Mouse (Mus musculus) megakaryocyte-erythroid progenitor cell, adult 5-6 weeks (primary cell): ENCODE results near the gene Tcirg1. TPM values are rescaled to one million over a fixed set of nuclear protein-coding genes. Genes with fewer than 3 reads are reported as not detected.
A peak's percentile ranks its signal among the peaks of the same experiment; 100 is the strongest.

Experiments used
- ATAC-seq: replicated peaks from 2 replicates; pipeline ENCODE4 v1.8.0; 2016; ENCODE audit warnings: mild to moderate bottlenecking, inconsistent platforms; ENCODE audit not compliant: severe bottlenecking, poor library complexity, low FRiP score, low TSS enrichment
- total RNA-seq, 2 experiments: library from RNA; stranded (forward) in 1 of 2; stranded (reverse) in 1 of 2; fragments of 200-1000, 215-1000 nt in 1 of 2; fragments of >200 nt in 1 of 2; fragmentation: Nextera tagmentation in 1 of 2; gene quantifications; 2 replicates each; pipeline ENCODE4 v1.2.3; 2014 to 2017

Tcirg1 gene
- total RNA-seq, 2 experiments from 2014 or later = 6.7 to 37.7 TPM

DNA sequence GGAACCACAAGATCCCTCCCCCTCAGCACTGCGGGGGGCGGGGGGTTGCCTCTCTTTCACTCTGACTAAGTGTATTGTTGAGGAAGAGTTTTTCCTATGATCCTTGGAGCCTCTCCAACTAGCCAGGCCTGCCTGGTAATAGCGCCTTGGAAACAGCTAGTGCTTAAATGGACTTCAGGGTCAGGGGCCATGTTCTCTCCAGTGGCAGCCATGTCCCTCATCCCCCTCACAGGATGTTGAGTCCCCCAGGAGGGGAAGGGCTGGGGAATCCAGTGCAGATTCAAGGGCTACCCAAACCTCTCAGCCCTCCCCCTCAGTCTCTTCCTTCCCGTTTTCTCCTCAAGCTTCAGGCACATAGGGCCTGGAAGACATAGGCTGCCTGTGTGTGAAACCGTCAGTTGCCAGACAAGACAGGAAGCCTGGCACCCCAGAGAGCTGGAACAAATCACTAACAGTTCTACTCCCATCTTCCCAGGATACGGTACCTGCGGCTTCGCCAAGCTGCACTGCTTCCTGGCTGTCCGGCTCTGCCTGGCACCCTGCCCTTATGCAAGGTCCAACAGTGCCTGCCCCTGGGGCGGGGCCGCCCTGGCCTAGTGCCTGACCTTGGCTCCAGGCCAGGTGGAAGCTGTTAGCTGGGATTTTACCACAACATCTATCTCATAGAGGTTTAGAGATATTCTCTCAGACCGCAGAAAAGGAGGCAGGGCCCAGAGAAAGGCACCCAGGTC lies 22.4 kb upstream of the Tcirg1 start, which contains the start of gene Aldh3b1:
Gene Aldh3b1, minus strand, starts transcription at position 598 of the 731 bp plus-strand sequence.
- ATAC-seq = peak; percentile 37; the same call in 1 of the 2 replicates

DNA sequence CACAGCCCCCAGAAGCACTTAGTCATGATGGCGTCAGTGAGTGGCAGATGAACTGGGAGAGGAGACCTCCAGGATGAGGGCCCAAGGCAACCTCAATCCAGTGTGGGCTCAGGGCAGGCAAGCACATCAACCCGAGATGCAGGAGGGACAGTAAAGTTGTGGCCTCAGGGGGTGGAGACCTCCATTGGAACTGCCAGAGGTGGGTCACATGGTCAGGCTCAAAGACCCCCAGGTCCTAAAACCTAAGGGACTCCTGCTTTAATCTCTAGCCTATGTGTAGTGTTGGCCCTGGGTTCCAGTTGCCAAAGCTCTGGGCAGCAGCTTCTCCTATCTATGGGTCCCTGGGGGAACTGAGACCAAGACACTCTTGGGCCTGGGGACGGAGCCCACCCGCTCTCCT lies 21.8 kb upstream of the Tcirg1 start:
- ATAC-seq = no peak

DNA sequence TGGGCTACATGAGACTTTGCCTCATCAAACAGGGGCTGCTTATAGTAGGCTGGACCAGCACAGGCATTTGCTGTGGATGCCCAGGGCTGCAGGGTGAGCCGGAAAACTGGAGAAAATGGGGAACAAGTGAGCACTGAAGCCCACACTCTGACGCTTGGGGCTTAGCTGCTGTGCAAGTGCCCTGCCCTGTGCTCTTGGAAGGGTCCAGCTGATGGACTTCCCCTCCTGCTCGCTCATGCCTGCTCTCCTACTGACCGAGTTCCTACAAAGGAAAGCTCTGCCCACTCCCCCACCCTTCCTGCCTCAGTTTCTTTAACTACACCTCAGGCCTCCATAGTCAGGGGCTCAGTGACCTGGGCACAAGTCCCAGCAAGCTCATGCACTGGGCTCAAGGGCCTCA lies 21.1 kb upstream of the Tcirg1 start:
- no peak for ATAC-seq

DNA sequence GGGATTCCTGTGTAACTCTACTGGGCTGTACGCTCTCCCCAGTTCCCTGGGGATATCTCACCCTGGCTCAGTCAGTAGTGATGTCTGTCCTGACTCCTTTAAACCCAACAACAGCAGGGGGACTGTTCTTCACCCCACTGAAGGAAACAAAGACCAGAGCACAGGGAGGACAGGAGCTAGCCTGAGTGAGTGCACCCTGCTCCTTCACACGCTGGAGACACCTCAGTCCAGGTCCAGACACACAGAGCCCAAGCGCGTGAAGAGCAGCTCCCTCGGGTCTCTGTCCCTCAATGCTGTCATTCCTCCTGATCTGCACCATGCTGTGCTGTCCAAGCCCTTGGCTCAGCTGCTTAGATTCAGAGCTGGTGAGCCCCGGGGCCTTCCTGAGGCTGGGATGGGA lies 19.8 kb upstream of the Tcirg1 start:
- ATAC-seq = no peak

DNA sequence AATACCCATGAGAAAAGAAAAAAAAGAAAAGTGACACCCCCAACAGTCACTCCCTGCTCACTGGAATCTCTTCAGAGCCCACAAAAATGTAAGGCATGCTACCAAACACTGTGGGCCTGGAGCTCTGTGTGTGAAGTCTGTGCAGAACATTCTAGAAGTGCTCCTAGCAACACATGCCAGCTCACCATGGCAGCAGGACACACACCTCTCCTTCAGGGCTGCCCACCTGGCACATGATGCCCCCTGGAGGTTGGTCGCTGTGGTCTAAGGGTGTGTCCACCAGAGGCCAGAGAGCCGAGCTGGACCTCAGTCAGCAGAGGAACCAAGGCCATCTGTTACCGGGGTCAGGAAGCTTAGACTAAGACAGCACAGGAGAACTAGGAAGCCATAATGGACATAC lies 19.3 kb upstream of the Tcirg1 start:
- ATAC-seq = no peak

DNA sequence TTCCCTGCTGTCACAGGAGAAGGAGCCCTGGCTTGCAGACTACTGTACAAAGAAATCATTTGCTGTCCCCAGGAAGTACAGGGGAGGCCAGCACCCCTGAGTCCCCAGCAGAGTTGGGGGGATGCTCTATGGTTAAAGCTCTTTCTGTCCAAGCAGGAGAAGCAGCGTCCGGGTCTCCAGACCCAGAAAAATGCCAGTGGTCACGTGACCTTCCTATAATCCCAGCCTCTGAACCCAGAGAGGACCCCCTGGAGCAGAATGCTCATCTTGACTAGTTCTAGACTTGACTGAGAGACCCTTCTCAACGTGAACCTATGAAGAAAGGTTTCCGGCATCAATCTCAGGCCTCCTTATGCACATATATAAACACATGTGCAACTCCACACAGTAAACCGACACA lies 18.9 kb upstream of the Tcirg1 start:
- no peak for ATAC-seq

DNA sequence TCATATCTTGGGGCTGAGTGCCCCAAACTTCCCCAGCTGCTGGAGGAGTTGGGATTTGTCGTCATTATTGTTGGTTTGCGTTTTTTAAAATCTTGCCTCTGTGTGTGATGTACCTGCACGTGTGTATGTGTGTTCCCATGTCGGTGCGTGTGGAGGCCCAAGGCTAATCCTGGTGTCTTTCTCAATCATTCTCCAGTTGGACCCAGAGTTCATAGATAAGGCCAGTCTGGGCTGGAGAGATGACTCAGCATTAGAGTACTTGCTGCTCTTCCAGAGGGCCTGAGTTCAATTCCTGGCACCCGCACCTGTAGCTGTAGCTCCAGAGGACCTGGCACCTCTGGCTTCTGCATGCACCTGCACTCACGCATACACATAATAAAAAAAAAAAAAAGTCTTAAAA lies 17.9 kb upstream of the Tcirg1 start:
- no peak for ATAC-seq

DNA sequence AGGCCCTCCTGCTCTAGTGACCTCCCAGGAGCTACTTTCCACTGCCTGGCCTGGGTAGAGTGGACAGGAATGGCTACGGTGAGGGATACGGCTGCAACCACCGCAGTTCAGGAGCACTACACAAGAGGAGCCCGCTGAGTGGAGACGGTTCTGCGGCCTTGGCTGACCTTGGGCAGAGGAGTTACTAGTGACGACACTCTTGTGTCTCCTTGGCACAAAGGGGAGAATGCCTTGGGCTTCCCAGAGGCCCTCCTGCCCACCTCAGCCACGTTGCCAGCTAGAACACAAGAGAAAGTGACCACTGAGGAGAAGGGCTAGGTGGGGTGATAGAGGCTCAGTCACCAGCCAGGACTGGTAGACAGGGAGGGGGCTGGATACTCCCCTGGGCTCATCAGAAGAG lies 17.3 kb upstream of the Tcirg1 start:
- ATAC-seq = no peak

DNA sequence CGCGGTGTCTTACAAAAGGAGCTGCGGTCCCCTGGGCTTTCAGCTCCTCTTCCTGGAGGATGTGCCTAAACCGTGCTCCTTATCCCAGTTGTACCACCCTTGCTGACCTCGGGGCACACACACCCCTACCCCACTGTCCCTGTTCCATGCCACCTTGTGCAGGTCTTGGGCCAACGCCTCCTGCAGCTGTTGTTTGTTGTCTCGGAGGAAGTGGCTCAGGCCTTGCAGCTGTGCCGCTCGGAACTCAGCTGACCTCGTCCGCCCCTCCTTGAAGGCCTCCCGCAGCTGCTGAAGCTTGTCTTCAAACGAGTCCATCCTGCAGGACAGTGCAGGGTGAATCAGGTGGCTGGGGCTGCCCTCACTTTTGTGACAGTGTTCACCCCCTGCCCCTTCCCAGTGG lies 16.7 kb upstream of the Tcirg1 start:
- ATAC-seq = no peak

DNA sequence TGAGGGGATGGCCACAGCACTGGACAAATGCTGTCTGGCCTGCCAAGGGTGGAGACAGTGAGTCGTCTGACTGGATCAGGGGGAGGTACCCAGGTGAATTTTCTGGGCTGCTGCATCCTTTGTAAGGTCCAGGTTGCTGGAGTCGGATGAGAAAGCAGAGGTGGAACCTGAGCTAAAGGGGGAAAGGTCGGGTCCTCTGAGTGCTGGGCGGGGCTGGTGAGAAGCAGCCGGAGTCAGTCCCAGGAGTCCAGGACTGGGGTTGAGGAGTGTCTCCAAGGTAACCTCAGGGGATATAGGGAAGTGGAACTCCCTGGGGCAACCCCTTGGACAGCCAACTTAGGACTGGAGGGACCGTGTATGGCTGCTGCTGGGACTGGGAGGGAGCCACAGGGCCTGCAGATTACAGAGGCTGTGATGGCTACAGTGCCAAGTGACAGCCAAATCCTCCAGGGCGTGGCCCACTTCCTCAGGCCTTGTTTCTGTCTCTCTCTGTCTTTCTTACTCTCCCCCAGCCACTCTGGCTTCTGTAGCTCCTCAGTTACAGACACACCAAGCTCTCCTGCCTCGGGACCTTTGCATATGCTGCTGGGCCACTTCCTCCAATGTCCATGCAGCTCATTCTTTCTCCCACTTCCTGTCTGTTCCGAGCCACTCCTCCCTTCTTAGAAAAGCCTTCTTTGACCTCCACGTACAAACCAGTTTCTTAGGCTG lies 15.9 kb upstream of the Tcirg1 start:
- 0 out of 2 replicates have a peak, but pooled peaks have one; percentile 42 for ATAC-seq

DNA sequence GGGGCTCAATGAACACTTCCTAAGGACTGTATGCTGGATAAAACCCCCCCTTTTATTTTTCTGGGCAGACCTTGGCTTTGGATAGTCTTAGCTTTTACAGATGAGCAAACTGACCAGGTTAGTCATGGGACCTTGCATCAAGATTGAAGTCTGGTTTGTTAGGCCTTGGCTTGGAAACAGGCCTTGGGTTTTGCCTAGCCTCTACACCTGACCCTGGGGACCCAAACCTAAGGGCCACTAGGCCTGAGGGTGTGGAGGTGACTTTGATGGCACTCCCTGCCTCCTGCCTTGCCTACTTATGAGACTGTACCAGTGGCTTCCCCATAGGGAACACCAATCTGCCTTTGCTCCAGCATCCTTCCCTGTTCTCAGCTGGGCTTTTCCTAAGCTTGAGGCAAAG lies 13.0 kb upstream of the Tcirg1 start:
- ATAC-seq = no peak

DNA sequence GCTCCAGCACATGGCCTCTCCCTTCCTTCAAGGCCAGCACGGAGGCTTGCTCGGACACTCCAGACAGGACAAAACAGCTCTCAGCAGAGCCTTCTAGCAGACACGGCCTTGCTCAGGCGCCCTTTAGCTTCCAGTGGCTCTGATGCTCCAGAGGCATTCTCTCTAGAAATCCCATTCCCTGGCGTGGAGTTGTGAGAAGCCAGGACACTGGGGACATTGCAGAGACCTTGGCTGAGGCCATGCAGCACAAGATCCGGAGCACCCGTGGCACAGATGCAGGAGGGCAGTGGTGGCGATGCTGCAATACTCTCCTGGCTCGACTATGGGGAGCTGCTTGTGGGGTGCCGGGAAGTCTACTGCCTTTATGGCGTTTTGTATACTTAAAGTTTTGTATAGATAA lies 9.8 kb upstream of the Tcirg1 start:
- no peak for ATAC-seq

DNA sequence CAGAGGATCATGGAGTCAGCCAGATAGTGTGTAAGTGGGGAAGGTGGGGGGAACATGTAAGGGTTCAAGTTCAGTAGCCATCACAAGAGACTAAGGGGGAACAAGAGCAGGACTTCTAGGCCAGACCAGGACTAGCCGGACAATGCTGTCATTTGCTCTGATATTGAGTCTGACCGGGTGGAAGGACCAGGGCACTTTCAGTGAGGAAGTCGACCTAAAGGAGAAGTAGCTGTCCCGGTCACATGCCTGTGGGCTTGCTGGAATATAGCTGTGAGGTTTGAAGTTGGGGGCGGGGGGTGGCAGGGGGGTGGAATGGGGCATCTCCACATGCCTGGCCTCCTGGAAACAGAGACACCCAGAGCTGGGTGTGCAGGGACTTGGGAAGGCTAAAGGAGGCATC lies 7.6 kb upstream of the Tcirg1 start:
- no peak for ATAC-seq

DNA sequence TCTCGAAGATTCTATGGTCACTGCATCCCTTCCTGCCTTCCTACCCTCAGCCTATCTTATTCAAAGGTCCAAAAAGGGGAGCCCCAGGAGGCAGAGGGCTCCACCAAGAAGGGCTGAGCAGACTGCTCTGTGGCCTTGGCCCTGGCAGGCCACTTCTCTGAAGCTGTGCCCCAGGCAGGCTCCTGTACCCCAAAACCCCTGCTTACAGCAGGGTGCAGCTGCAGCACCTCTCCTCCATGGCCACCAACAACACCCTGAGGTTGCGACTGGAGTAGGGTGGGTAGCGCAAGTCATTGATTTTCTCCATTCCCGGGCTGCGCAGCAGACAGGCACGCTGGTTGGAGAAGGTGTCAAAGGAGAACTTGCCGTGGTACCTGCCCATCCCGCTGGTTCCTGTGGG lies 6.8 kb upstream of the Tcirg1 start:
- ATAC-seq = no peak

DNA sequence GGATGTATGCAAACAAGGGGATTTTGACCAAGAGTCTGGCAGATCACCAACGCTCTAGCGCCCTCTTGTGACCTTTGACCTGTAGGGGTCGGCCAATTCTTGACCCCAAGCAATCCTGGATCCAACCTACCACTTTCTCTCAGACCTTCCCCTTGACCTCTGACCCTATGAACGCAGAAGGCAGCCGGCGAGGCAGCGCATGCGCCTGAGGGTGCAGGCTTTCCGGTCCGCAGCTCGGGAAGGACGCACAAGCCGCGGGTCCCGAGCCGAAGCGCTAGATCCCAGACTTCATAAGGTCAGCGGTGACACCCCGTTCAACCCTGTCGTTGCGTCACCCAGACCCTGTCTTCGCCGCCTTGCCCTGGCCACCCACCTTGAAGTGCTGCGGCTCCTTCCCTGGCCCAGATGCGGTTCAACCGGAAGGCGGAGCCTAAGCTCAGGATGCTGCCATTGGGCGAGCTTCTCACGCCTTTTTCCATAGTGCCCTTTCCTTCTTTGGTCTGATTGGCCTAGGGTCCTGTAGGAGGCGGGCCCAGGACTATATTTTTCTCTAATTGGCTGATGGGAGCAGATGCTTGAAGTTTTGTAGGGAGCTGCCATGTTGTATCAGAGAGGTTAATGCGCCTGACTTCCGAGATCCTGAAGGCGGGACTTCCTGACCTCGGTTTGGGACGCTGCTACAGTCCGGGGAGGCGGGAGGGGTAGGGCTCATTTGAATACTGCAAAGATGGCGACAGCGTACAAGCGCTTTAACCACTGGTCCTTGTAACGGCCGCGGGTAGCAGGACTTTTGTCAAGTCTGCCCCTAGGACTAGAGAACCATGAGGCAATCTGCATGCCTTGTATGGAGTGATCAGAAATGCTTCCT lies 5.6 kb upstream of the Tcirg1 start, which contains the start of gene Ndufs8:
Gene Ndufs8, minus strand, starts transcription at position 438 of the 868 bp plus-strand sequence.
- peak; percentile 96 for ATAC-seq

DNA sequence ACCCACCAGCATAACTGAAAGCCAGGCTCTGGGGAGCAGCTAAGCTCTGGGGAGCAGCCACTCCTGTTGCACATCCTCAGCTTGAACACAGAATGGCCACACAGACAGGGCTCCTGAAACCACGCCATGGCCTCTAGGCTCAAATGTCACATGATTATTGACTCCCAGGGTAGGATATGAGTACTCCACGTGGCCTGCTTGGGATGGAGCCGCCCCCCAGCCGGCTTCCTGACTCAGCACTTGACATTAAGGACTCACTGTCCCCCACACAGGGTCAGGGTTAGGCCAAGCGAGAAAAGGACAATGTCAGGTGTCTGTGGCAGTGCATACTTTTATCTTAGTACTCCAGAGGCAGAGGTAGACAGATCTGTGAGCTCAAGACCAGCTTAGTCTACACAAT lies 3.3 kb upstream of the Tcirg1 start:
- ATAC-seq = no peak

DNA sequence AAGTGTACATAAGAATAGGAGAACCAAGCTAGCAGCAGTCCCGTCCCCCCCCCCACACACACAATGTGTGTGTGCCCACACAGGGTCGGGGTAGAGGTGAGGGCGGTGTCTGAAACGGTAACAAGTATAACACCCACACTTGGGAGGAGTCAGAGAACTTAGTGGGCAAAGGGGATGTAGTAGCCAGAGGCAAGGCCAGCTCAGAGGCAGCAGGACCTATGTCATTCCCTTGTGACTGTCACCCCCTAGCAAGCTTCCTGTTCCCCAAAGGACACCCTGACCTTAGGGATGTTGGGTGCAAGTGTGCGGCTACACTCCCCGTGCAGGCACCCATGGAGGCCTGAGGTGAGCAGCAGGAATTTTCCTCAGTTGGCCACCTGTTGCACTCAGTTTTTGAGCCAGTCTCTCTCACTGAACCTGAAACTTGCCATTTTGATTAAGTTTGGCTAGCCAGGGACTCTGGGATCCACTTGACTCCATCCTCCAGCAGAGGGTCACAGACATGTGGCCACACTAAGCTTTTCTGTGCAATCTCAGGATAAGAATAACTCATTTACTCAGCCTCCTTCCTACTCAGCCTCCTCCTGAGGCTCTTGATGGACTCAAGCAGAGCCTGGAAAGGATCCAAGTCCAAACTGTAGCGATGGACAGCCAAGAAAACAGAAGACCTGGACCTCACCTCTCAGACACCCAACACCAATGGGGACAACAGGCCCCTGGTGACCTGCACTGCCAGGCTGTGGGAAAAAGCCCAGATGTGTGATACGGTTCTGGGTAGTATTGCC lies 1.1 kb upstream of the Tcirg1 start:
- ATAC-seq = no peak

DNA sequence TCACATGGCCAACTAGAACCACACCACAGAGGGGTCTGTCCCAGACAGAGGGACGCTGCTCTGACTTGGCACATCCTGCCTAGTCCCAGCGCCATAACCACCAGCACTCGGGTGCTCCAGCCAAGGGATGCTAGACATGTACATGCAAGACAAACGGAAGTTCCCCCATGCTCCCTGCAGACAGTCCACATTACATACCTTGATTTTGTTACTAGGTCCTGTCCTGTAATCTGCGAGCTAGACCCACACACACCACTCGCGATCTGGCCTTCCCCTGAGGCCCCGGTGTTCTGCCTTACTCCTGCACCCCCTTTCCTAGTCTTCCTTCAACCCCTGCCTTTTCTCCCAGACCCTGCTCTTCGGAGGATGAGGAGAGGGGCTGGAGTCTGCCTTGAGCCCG lies 607 bp downstream of the Tcirg1 start:
- peak; percentile 6 for ATAC-seq

DNA sequence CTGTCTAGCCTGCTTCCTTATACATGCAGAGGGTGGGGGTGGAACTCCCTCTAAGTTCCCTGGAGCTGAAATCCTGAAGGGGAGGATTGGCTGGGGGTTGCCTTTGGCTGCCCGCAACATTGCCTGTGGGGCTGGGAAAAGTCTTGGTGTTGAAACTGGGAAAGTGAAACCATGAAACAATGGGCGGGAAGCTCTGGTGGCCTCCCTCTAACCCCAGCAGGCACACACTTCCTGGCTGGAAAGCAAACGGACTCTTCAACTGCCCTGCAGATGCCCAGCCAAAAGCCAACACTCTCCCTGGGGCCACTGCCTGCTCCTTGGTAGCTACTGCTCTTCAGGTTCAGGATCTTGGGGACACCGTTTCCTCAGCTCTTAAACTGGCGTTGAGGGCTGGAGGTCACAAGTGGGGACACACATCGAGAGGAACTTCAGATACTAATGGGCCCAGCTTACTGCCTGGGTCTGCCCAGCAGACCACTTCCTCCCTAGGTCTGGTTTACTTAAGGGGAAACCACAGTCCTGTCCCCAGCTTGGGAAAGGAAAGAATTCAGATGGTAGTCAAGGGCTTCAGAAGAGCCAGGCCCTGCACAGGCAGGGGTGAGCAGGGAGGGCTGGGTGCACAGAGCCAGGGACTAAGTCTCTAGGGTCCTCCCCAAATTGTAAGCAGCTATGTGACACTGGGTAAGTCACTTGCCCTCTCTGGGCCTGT lies 1.5 kb downstream of the Tcirg1 start:
- ATAC-seq = no peak
